Mouse (Mus musculus): ENCODE measurements at regions not wholly inside any gene's neighbourhood (a gene's known extent, or its start where the extent isn't known, plus 50 kb on each side); places are given as distances from the start of the nearest gene placed in this dataset.

DNA sequence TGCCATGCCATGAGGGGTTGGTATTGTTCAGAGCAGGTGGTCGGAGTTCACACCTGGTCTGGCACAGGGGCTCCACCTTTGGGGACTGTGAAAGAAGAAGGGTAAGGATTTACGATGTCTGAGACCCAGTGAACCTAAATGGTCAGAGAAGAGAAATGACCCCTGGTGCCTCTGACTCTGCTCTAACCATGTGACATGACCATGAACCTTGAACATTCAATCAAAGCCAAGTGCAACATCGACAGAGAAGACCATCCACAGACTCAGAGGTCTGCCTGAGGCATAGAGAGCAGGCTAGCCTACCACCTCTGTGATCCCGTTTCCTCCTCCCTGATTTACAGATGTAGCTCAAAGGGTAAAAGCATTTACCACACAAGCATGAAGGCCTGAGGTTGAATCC, 340.0 kb downstream of the Gm9195 start:
- H3K27me3 ChIP-seq (replicated peaks): peaks cover 67% of the 10 kb centered on the region
- no peaks in the 10 kb centered on the region for H3K36me3 ChIP-seq (replicated peaks in 1 of 2; ENCODE audit: control insufficient read depth in 1 of 2, insufficient read depth in 1 of 2, low read length in 1 of 2)
- no peaks in the 10 kb centered on the region; a peak in 1 of 4 replicates for H3K4me1 ChIP-seq (ENCODE audit: control insufficient read depth in 1 of 2, insufficient read depth in 2 of 2)
- no peak overlapping the region for H3K4me2 ChIP-seq (ENCODE audit: insufficient read depth, low read depth, poor library complexity, severe bottlenecking)
- no peak overlapping the region for H3K9ac ChIP-seq (ENCODE audit: insufficient read depth, low read depth)
- no peak overlapping the region for H3K27ac ChIP-seq (ENCODE audit: insufficient read depth, low read depth)
- in situ Hi-C loops (cut with MboI; ENCODE audit: low pct_ligation_motif_present, low pct_unique_long_range_greater_than_20kb, low sequenced_read_pairs) (no loop called here), dilution Hi-C loops (cut with MboI; ENCODE audit: extremely low pct_ligation_motif_present, extremely low pct_unique_long_range_greater_than_20kb, low sequenced_read_pairs) (no loop called here)
- H3K4me3 ChIP-seq (replicated peaks in 1 of 3; ENCODE audit: low read depth in 2 of 3, low read length in 2 of 3, poor library complexity in 1 of 3): no peak overlapping the region
- no peak for TF ChIP-seq ZKSCAN1 (IDR thresholded peaks at IDR 0.05; ENCODE audit: borderline replicate concordance, low read depth, low read length)
- TF ChIP-seq SIN3A (IDR thresholded peaks at IDR 0.05; ENCODE audit: low read length): no peak
- no peak for TF ChIP-seq IRF4 (IDR thresholded peaks at IDR 0.05; ENCODE audit: low read depth, low read length)
- TF ChIP-seq TCF12 (IDR thresholded peaks at IDR 0.05; ENCODE audit: low read depth, low read length): no peak
- TF ChIP-seq ELF1 (IDR thresholded peaks at IDR 0.05; ENCODE audit: low read depth, low read length): no peak
- TF ChIP-seq TBP (conservative IDR thresholded peaks at IDR 0.05; ENCODE audit: low read depth, low read length): no peak
- no peak for TF ChIP-seq JUN (IDR thresholded peaks at IDR 0.05; ENCODE audit: insufficient read depth, low read depth, low read length)
- TF ChIP-seq SMC3 (IDR thresholded peaks at IDR 0.05; ENCODE audit: low read depth, low read length): no peak
- no peak for TF ChIP-seq CHD2 (IDR thresholded peaks at IDR 0.05; ENCODE audit: low read length)
- no peak for TF ChIP-seq MYC (IDR thresholded peaks at IDR 0.05; ENCODE audit: low read depth, low read length)
- no peak for TF ChIP-seq E2F4 (IDR thresholded peaks at IDR 0.05; ENCODE audit: insufficient replicate concordance, low read depth, low read length)
- no peak for TF ChIP-seq POLR2AphosphoS2 (IDR thresholded peaks at IDR 0.05; ENCODE audit: low read depth, low read length)
- no peak for TF ChIP-seq RAD21 (IDR thresholded peaks at IDR 0.05; ENCODE audit: low read depth, low read length)
- H3K9me3 ChIP-seq (replicated peaks; ENCODE audit: low read length): no peaks in the 10 kb centered on the region
- H3K79me2 ChIP-seq (replicated peaks; ENCODE audit: control insufficient read depth, extremely low read depth, insufficient read depth, poor library complexity, severe bottlenecking): no peaks in the 10 kb centered on the region
- DNase-seq (ENCODE audit: extremely low read depth): no peak

GRCm38 (mm10) chr14:72149463-72149862, 342.2 kb downstream of the Gm9195 start:
- Histone ChIP-seq H3K4me2 (ENCODE audit: insufficient read depth, low read depth, poor library complexity, severe bottlenecking) (no peak overlapping the region), H3K27ac (ENCODE audit: insufficient read depth, low read depth) (no peak overlapping the region), H3K27me3 (replicated peaks) (peaks cover 65% of the 10 kb centered on the region), H3K79me2 (replicated peaks; ENCODE audit: control insufficient read depth, extremely low read depth, insufficient read depth, poor library complexity, severe bottlenecking) (no peaks in the 10 kb centered on the region), H3K36me3 (replicated peaks in 1 of 2; ENCODE audit: control insufficient read depth in 1 of 2, insufficient read depth in 1 of 2, low read length in 1 of 2) (no peaks in the 10 kb centered on the region), H3K9ac (ENCODE audit: insufficient read depth, low read depth) (no peak overlapping the region), H3K9me3 (replicated peaks; ENCODE audit: low read length) (no peaks in the 10 kb centered on the region), H3K4me1 (ENCODE audit: control insufficient read depth in 1 of 2, insufficient read depth in 2 of 2) (no peaks in the 10 kb centered on the region; a peak in 1 of 4 replicates), H3K4me3 (replicated peaks in 1 of 3; ENCODE audit: low read depth in 2 of 3, low read length in 2 of 3, poor library complexity in 1 of 3) (no peak overlapping the region)
- dilution Hi-C loops (cut with MboI; ENCODE audit: extremely low pct_ligation_motif_present, extremely low pct_unique_long_range_greater_than_20kb, low sequenced_read_pairs): no loop called here
- in situ Hi-C loops (cut with MboI; ENCODE audit: low pct_ligation_motif_present, low pct_unique_long_range_greater_than_20kb, low sequenced_read_pairs): no loop called here
- TF ChIP-seq ZC3H11A (IDR thresholded peaks at IDR 0.05; ENCODE audit: low read depth, low read length) (no peak), ZNF384 (IDR thresholded peaks at IDR 0.05; ENCODE audit: low read depth, low read length) (peak; percentile 72)
- DNase-seq (ENCODE audit: extremely low read depth): peak; percentile 23

DNA sequence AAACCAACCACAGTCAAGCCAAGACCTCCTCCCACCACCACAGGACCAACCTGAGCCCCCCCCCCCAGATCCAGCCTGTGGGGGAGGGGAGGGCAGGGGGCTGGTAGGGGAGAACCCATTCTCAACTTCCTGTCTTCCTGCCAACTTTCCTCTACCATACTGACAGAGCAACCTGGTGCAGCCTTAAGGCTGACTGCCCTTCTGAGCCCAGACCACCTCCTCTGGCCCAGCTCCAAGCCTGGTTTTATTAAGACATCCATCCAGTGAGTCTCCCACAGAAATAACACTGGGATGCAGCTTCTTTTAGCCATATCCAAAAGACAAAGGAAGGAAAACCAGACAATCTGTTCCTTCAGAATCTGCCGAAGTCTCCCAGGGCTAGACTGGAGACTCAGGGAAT, 342.8 kb downstream of the Gm9195 start:
- no peak overlapping the region for H3K27ac ChIP-seq (ENCODE audit: insufficient read depth, low read depth)
- in situ Hi-C loops (cut with MboI; ENCODE audit: low pct_ligation_motif_present, low pct_unique_long_range_greater_than_20kb, low sequenced_read_pairs) (no loop called here), dilution Hi-C loops (cut with MboI; ENCODE audit: extremely low pct_ligation_motif_present, extremely low pct_unique_long_range_greater_than_20kb, low sequenced_read_pairs) (no loop called here)
- H3K4me3 ChIP-seq (replicated peaks in 1 of 3; ENCODE audit: low read depth in 2 of 3, low read length in 2 of 3, poor library complexity in 1 of 3): no peak overlapping the region
- no peak overlapping the region for H3K4me2 ChIP-seq (ENCODE audit: insufficient read depth, low read depth, poor library complexity, severe bottlenecking)
- H3K4me1 ChIP-seq (ENCODE audit: control insufficient read depth in 1 of 2, insufficient read depth in 2 of 2): no peaks in the 10 kb centered on the region; a peak in 1 of 4 replicates
- no peak for TF ChIP-seq MYC (IDR thresholded peaks at IDR 0.05; ENCODE audit: low read depth, low read length)
- TF ChIP-seq JUND (conservative IDR thresholded peaks at IDR 0.05; ENCODE audit: low read depth, low read length): no peak
- TF ChIP-seq GABPA (IDR thresholded peaks at IDR 0.05; ENCODE audit: insufficient replicate concordance, low read depth, low read length): no peak
- no peak for TF ChIP-seq UBTF (IDR thresholded peaks at IDR 0.05; ENCODE audit: low read depth, low read length)
- no peak for TF ChIP-seq TCF12 (IDR thresholded peaks at IDR 0.05; ENCODE audit: low read depth, low read length)
- no peak for TF ChIP-seq E2F4 (IDR thresholded peaks at IDR 0.05; ENCODE audit: insufficient replicate concordance, low read depth, low read length)
- TF ChIP-seq TBP (conservative IDR thresholded peaks at IDR 0.05; ENCODE audit: low read depth, low read length): no peak
- no peak for TF ChIP-seq NELFE (IDR thresholded peaks at IDR 0.05; ENCODE audit: low read depth, low read length)
- no peak for TF ChIP-seq ZC3H11A (IDR thresholded peaks at IDR 0.05; ENCODE audit: low read depth, low read length)
- no peak for TF ChIP-seq NRF1 (IDR thresholded peaks at IDR 0.05; ENCODE audit: low read depth, low read length)
- no peak overlapping the region for H3K9ac ChIP-seq (ENCODE audit: insufficient read depth, low read depth)
- no peaks in the 10 kb centered on the region for H3K36me3 ChIP-seq (replicated peaks in 1 of 2; ENCODE audit: control insufficient read depth in 1 of 2, insufficient read depth in 1 of 2, low read length in 1 of 2)
- no peaks in the 10 kb centered on the region for H3K79me2 ChIP-seq (replicated peaks; ENCODE audit: control insufficient read depth, extremely low read depth, insufficient read depth, poor library complexity, severe bottlenecking)
- no peak for DNase-seq (ENCODE audit: extremely low read depth)
- H3K27me3 ChIP-seq (replicated peaks): peaks cover 62% of the 10 kb centered on the region
- H3K9me3 ChIP-seq (replicated peaks; ENCODE audit: low read length): no peaks in the 10 kb centered on the region
